Mouse (Mus musculus) cerebellum, adult 18-20 months (tissue): ENCODE data around the gene Tmprss4.

Experiments
- DNase-seq, 2 experiments: peaks; one replicate each; pipeline ENCODE4 v3.0.0; 2021

The Tmprss4 gene

DNA sequence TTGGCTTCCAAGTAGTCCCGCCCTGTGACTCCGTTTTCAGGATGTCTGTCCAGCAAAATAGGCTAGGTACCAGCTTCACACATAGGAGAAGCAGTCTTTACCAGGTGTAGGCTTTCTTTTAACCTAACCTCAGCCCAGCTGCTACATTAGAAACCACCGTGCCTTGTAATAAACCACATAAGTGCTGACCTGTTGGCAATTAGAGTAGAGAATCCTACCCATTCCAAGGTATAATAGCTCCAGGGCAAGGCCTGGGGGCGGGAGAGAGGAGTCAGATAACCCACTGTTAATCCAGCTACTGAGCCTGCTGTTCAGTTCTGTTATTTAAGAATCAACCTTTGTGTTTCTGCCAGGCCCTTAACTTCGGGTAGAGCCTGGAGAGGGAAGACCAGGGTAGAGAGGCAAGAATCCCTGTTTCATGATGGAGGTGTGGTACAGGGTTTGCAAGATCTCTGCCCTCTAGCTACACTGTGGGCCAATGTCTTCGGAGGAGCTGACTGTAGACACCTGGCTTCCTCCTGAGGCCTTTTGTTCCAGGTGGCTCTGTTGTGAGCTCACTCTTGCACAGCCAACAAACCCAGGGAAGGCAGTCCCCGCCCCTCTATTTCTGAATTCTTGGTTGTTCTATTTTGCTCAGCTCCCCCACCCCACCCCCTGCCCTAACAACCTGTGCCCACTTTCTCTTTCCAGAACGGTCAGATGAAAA is 7.6 kb downstream of the Tmprss4 start:
- DNase-seq: no peak

GRCm38 (mm10) chr9:45195468-45195867 is 8.4 kb downstream of the Tmprss4 start:
- DNase-seq: no peak

- DNase-seq: no peak
Observed at GRCm38 (mm10) chr9:45189661-45190174, 14.2 kb downstream of the Tmprss4 start.

- DNase-seq: no peak
Observed at GRCm38 (mm10) chr9:45188570-45189563, 15.0 kb downstream of the Tmprss4 start.

DNA sequence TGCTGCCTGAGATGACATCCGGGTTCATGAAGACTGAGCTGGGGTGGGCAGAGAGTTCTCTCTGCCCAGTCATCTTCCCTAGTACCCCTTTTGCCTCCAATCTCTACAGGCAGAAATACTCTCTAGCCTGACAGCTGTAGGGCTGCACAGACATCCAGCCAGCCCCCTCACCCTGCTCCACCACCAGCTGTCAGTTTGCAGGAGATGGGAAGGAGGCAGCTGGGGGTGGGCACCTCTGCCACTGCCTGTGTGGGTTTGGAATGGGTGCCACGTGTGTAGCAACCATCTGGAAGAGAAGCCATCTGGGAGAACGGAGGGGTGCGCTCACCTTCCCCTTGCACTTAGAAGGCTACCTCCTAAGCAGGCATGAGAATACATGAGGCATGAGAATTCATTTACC is 18.6 kb downstream of the Tmprss4 start:
- no peak for DNase-seq

- no peak for DNase-seq
Observed at GRCm38 (mm10) chr9:45183266-45183665, 20.6 kb downstream of the Tmprss4 start.

DNA sequence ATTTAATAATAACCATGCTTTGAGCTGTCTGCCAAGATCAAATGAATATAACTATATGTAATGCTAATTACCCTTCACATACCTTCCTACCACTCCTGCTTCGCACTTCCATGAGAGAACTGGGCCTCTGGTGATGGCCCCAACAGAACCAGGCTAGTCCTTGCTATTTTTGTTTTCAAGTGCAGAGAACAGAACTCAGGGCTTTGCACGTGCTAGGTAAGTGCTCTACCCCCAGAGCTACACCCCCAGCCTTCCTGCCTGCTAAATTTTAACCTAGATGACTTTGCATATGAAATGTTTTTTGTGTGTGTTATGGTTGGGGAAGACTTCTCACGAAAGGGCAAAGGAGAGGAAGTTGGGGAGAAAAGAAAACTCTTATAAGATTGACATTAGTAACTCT is 21.4 kb downstream of the Tmprss4 start:
- no peak for DNase-seq

DNA sequence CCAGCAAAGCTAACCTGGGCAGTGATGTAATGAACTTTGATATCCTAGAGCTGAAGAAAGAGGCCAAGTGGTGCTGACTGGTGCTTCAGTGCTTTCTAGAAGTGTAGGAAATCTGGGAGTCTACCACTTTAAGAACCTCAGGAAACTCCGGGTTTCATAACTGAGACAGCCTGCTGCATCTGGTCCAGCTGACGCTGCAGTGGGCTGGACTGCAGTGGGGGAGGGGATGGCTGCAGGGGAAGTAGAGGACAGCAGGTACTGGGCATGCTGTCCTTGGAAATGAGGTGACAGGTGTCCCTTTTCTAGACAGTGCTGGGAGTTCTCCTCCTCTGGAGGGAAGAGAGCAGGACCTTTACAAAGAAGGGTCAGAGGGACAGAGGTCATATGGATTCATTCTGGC is 22.1 kb downstream of the Tmprss4 start, which contains the start of gene BC049352:
TSS of gene BC049352 (plus strand) at position 238 of the 400 bp plus-strand sequence.
- DNase-seq: no peak

DNA sequence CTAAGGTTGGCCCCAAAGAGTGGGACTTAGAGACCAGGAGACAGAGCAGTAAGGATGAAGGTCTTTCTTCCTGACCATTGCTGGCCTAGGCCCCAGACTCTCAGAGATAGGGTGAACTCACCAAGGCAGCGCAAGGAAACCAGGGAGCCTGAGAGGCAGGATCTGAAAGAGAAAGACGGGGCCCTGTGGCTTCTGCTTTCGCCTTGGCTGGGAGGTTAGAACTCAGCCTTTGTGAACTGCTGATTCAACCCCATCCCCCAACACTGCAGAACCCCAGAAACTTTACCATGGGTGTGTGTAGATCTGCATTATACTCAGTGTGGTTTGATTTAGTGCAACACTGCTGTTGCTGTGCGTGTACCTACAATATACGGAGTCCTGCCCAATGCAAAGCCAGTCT is 24.6 kb downstream of the Tmprss4 start:
- no peak for DNase-seq

- no peak for DNase-seq
Observed at GRCm38 (mm10) chr9:45173475-45173874, 30.4 kb downstream of the Tmprss4 start.

DNA sequence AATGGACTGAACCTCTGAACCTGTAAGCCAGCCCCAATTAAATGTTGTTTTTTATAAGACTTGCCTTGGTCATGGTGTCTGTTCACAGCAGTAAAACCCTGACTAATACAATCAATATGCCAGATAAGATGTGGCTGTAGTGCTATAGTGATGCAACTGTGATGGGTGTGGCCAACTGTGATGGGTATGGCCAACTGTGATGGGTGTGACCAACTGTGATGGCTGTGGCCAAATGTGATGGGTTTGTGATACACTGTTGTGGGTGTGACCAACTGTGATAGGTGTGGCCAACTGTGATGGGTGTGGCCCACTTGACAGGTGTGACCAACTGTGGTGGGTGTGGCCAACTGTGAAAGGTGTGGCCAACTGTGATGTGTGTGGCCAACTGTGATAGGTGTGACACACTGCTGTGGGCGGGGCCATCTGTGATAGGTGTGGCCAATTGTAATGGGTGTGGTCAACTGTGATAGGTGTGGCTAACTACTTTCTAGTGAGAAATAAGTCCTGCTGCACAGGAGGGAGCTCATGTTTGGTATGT is 32.8 kb downstream of the Tmprss4 start:
- no peak for DNase-seq

- DNase-seq: no peak
Observed at GRCm38 (mm10) chr9:45170150-45170549, 33.7 kb downstream of the Tmprss4 start.

DNA sequence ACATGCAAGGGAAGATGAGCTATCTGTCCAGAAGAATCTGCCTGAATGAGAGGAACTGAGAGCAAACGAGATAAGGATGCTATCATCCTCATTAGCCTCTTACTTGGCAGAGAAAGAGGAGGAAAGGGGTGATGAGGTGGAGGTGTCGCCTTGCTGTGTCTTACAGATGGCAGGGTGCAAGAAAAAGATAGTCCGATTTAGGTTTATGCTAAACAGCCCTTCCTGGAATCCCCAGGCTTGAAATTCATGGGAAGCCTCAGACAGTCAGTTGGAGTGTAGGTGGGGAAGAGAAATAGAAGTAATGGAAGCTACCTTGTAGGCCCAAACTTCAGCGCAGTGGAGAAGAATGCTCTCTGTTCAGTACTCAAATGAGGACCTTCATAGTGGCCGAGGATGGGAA is 36.0 kb downstream of the Tmprss4 start:
- DNase-seq: no peak

DNA sequence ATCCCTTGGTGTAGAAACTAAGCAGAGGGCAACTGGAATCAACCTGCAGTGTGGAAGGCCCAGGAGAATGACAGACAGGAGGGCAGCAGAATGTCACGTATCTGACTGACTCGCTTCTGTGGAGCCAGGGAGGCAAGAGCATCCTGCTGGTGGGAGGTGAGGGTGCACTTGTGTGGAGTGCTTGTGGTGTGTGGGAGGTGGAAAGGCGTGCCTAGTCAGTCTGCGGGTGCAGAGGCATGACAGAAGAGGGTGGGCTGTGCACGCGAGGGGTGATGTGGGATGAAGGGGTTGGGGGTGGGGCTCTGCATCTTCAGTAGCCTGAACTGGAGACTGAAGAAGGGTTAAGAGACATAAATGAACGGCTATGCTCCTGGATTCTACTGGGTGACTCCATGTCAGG is 50.5 kb downstream of the Tmprss4 start:
- no peak for DNase-seq

DNA sequence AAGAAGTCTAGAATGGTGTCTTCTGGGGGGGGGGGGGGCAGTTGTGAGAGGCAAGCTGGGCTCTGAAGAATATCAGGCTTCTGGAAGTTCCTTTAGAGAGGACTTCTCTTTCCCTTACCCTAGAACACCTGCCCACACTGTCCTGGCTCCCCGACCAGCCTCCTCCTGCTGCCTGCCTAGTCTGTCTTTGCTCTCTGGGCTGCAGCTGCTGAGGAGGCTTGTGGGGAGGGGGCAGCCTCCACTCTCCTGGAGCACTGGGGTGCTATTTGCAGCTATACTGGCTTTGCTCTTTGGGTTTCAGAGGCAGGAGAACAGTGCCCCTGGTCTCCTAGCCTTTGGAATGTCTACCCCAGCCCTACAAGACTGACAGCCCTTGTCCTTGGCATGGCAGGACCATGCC is 53.0 kb downstream of the Tmprss4 start:
- no peak for DNase-seq

GRCm38 (mm10) chr9:45146267-45146597 is 57.7 kb downstream of the Tmprss4 start:
- DNase-seq: peak; percentile 83

DNA sequence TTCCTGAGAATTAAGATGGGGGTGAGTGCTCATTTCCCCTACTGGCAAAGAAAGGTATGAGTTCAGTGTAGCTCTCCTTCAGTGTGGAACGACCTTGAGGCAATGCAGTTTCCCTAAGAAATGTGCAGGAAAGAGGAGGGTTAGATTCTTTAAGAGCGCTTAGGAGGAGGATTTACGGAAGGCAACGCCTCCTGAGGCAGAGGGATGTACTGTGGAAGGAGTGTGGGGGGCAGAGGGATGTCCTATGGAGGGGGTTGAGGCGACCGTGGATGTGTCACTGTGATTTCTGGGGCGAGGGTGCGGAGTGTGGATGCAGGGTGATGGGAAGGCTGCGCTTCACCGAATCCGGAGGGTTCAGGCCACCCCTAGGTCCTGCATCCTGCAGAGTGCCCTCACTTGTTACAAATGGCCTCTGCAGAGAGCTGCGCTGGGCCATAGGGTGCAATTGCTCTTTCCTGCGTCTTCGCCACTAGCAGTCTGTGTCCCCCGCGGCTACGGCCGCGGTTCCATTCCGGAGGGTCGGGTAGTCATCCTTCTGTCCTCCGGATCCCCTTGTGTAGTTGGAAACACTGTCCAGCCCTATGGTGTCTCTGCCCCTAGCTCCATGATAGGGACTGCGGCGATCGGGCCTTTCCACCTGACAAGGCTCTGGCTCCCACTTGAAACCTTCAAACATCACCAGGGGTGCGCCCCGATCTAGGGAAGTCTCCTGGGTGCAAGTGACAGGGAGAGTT is 58.2 kb downstream of the Tmprss4 start:
- DNase-seq: peak in 1 of 2 experiments; percentile 50

GRCm38 (mm10) chr9:45142686-45143085 is 61.2 kb downstream of the Tmprss4 start:
- DNase-seq: no peak

DNA sequence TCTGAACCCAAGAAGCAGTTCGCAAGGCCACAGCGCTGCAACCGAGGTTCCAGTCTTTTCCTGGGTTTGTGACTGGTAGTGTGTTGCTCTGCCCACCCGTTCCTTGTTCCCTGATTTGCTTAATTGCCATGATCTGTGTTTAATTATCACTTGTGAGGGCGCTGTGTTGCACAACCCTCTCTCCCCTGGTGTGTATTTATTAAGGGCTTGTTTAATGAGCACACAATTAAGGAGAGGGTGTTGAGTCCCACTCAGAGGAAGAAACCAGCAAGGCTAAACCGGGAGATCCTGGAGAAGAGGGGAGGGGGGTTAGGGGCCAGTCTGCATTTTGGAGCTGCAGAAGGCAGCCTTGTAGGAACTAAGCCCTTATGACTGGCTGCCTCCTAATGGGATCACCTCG is 62.9 kb downstream of the Tmprss4 start:
- DNase-seq: no peak

DNA sequence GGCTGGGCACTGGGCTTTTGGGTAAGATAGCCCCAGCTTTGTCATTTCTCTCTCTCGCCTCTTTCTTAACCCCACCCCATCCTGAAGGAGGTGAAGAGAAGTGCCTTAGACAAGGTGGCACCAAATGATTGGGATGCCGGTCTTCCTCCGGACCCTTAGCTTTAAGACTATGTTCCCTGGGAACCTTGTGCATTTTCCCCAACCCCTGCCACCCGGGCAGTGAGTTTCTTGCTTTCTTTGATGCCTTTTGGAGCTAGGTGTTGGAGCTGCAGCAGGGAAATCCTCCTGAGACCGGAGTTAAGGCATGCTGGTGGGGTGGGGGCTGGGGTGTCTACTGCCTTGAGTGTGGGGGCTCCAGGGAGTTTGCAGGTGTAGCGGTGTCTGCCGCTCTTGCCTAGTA is 64.8 kb downstream of the Tmprss4 start:
- DNase-seq: no peak

DNA sequence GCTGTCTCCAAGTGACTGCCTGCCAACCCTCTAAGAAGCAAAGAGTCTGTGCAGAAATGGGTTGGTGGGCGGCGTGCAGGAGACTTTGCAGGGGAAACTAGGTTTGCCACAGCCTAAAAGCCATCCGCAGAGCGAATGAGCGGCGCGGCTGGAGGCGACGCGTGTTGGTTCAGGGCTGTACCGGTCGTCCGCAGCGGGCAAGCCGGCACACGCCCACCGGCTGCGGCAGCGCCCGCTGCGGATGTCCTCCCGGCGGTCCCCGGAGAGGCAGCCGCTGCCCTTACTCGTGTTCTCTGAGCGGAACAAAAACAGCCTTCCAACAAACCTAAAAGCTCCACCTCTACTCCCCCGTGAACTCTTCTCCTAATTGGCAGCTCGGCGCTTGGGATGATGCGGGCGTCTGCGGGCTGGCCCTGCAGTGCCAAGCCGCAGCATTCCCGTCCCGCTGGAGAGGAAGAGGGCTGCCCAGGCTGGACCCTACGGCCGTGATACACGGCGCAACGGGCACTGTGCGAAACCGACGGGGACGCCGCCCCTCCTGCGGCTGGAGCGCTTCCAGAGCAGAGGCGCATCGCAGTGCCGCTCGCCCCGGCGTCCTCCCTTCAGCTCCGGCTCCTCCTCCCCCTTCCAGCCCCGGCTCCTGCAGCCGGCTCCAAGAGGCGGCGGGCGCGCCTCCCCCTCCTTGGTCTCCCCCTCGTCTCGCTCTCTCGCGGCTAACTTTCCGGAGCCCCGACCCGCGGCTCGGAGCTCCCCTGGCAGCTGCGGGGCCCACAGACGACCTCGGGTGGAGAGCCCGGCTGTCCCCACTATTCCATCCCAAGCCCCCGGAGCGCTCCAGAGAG is 65.5 kb downstream of the Tmprss4 start, which contains the start of gene Scn4b:
TSS of gene Scn4b (plus strand) at position 205 of the 842 bp plus-strand sequence.
- peak; percentile 45 to 51 for DNase-seq
